Mouse (Mus musculus): ENCODE results near the gene Vmn1r173. TPM values are rescaled to one million over a fixed set of nuclear protein-coding genes. Genes with fewer than 3 reads are reported as not detected.
"Not testable (repeated sequence)": the region's sequence is repeated elsewhere in the genome, so short reads cannot be mapped to it uniquely, and the experiment has no call there.

Vmn1r173 gene
- under 1 TPM in 1 of 3 experiments, not detected in 2; 0.06 TPM for polyA plus RNA-seq (2017; shearing (Covaris generic))

GRCm38 (mm10) chr7:23700403-23700802 lies at the start of gene Vmn1r173:
TSS of gene Vmn1r173 (plus strand) at chr7:23700703.
- ATAC-seq: not testable (repeated sequence)

DNA sequence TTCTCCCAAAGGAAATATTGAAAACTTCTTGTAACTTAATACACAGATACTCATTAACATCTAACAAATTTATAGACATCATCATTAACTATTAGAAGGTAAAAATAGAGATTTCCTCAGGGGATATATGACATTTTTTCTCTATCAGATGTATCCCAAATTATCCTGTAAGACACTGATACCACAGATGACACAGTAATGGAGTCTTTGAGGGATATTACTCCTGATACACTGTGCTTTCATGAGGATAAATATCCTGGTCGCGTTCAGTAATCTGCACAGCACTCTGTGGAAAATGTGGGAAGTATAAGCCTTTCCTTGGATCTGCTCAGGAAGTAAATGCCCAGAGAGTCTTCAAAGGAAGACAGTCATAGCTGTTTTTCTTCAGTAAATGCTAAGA lies 42.5 kb upstream of the Vmn1r173 start, which contains the start of gene Vmn1r172:
Vmn1r172 (plus strand) TSS at position 301 of the 400 bp plus-strand sequence.
- ATAC-seq: no peak

DNA sequence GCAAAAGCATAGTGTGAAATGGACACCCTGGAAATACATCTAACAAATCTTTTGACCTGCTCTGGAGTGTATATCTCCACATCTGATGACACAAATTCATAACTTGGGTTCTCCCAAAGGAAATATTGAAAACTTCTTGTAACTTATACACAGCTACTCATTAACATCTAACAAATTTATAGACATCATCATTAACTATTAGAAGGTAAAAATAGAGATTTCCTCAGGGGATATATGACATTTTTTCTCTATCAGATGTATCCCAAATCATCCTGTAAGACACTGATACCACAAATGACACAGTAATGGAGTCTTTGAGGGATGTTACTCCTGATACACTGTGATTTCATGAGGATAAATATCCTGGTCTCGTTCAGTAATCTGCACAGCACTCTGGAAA lies 51.5 kb downstream of the Vmn1r173 start, which contains the start of gene Vmn1r174:
Vmn1r174 (plus strand) TSS at position 301 of the 400 bp plus-strand sequence.
- not testable (repeated sequence) for ATAC-seq

Other genes with a start within 250 kb of the Vmn1r173 start
- gene Vmn1r167, start 193.5 kb upstream of the Vmn1r173 start, polyA plus RNA-seq (2017; shearing (Covaris generic)): not detected
- not detected for gene Vmn1r168, start 161.0 kb upstream of the Vmn1r173 start, polyA plus RNA-seq (2017; shearing (Covaris generic))
- gene Vmn1r169, start 125.2 kb upstream of the Vmn1r173 start, polyA plus RNA-seq (2017; shearing (Covaris generic)): not detected
- not detected for gene Vmn1r170, start 94.5 kb upstream of the Vmn1r173 start, polyA plus RNA-seq (2017; shearing (Covaris generic))
- not detected for gene Vmn1r171, start 70.0 kb upstream of the Vmn1r173 start, polyA plus RNA-seq (2017; shearing (Covaris generic))
- not detected for gene Vmn1r172, start 42.4 kb upstream of the Vmn1r173 start, polyA plus RNA-seq (2017; shearing (Covaris generic))
- gene Vmn1r174, start 51.6 kb downstream of the Vmn1r173 start, polyA plus RNA-seq (2017; shearing (Covaris generic)): under 1 TPM in 1 of 3 experiments, not detected in 2; 0.05 TPM
- gene Vmn1r175, start 109.9 kb downstream of the Vmn1r173 start, polyA plus RNA-seq (2017; shearing (Covaris generic)): not detected
- gene Vmn1r176, start 136.7 kb downstream of the Vmn1r173 start, polyA plus RNA-seq (2017; shearing (Covaris generic)): not detected
- not detected for gene Vmn1r177, start 165.7 kb downstream of the Vmn1r173 start, polyA plus RNA-seq (2017; shearing (Covaris generic))
- not detected for gene Vmn1r178, start 191.3 kb downstream of the Vmn1r173 start, polyA plus RNA-seq (2017; shearing (Covaris generic))
- gene Vmn1r179, start 226.3 kb downstream of the Vmn1r173 start, polyA plus RNA-seq (2017; shearing (Covaris generic)): not detected
- gene Vmn1r180, start 249.9 kb downstream of the Vmn1r173 start, polyA plus RNA-seq (2017; shearing (Covaris generic)): not detected